Mouse (Mus musculus) heart, postnatal 4 days (tissue): Measurements from ENCODE around the gene Vmn1r90. TPM values are rescaled to one million over a fixed set of nuclear protein-coding genes. Genes with fewer than 3 reads are reported as not detected.

ENCODE experiments used
- DNase-seq: peaks from one replicate; pipeline ENCODE4 v3.0.0; 2021
- total RNA-seq, 2 experiments: library from RNA; stranded (reverse); gene quantifications; 2 replicates each; pipeline ENCODE4 v1.2.3; 2021

Gene Vmn1r90
- under 1 TPM; 0.23 to 0.26 TPM for total RNA-seq

- no peak for DNase-seq
Observed at GRCm38 (mm10) chr7:14563406-14563805, at the start of gene Vmn1r90. Gene Vmn1r90 (minus strand): TSS chr7:14563506.

- peak; percentile 5 for DNase-seq
Observed at GRCm38 (mm10) chr7:14593009-14593408, 29.7 kb upstream of the Vmn1r90 start.

- DNase-seq, result no peak
Observed at GRCm38 (mm10) chr7:14552284-14552683, 11.0 kb downstream of the Vmn1r90 start.

- DNase-seq, result no peak
Observed at GRCm38 (mm10) chr7:14525280-14525679, 38.0 kb downstream of the Vmn1r90 start.

GRCm38 (mm10) chr7:14522636-14523035 is 40.7 kb downstream of the Vmn1r90 start:
- DNase-seq, result no peak

- no peak for DNase-seq
Observed at GRCm38 (mm10) chr7:14518301-14518700, 45.0 kb downstream of the Vmn1r90 start.

Other genes with a start within 250 kb of the Vmn1r90 start
- not detected for gene Obox8, start 229.9 kb downstream of the Vmn1r90 start, total RNA-seq
- not detected for gene Sult2a8, start 116.7 kb downstream of the Vmn1r90 start, total RNA-seq
- gene Sult2a7, start 69.3 kb downstream of the Vmn1r90 start, total RNA-seq, result not detected
- not detected for gene Obox7, start 96.0 kb upstream of the Vmn1r90 start, total RNA-seq